Mouse (Mus musculus) A20 (cell line): Measurements from ENCODE around the gene Rhox3c.
"Not testable (repeated sequence)": the region's sequence is repeated elsewhere in the genome, so short reads cannot be mapped to it uniquely, and the experiment has no call there.

Source experiments
- DNase-seq: peaks from one replicate; pipeline ENCODE4 v3.0.0-alpha.2; 2011; ENCODE audit warnings: low read depth, low spot score

Rhox3c gene

GRCm38 (mm10) chrX:37458285-37458684 lies at the start of gene Rhox3c:
TSS of gene Rhox3c (plus strand) at chrX:37458585.
- DNase-seq: not testable (repeated sequence)

GRCm38 (mm10) chrX:37411767-37412166 lies 46.6 kb upstream of the Rhox3c start, which contains the start of gene Rhox2b:
TSS of gene Rhox2b (plus strand) at chrX:37412067.
- DNase-seq: not testable (repeated sequence)

- DNase-seq: not testable (repeated sequence)
These were observed 26.2 kb upstream of the Rhox3c start, which contains the start of gene Rhox4b for GRCm38 (mm10) chrX:37432194-37432593. TSS of gene Rhox4b (plus strand) at chrX:37432494.

- not testable (repeated sequence) for DNase-seq
These were observed 5.0 kb upstream of the Rhox3c start, which contains the start of gene Rhox2c for GRCm38 (mm10) chrX:37453380-37453779. TSS of gene Rhox2c (plus strand) at chrX:37453680.

- not testable (repeated sequence) for DNase-seq
These were observed 21.7 kb downstream of the Rhox3c start, which contains the start of gene Rhox4c for GRCm38 (mm10) chrX:37480037-37480436. TSS of gene Rhox4c (plus strand) at chrX:37480337.

- not testable (repeated sequence) for DNase-seq
These were observed 55.7 kb downstream of the Rhox3c start, which contains the start of gene Rhox4d for GRCm38 (mm10) chrX:37514059-37514458. TSS of gene Rhox4d (plus strand) at chrX:37514359.
